Mouse (Mus musculus) midbrain, embryonic 12.5 days (tissue): ENCODE measurements around the gene Habp4. TPM values are rescaled to one million over a fixed set of nuclear protein-coding genes. Genes with fewer than 3 reads are reported as not detected.

Source experiments
- ATAC-seq: fragments of 200-750 bp; cut with Nextera tagmentation; 2 replicates; pipeline ENCODE4 v1.8.0; 2017; ENCODE audit warnings: low read depth, moderate TSS enrichment, moderate library complexity; ENCODE audit not compliant: low FRiP score
- H3K27ac ChIP-seq: fragments of 300-500 bp; sonication (generic); replicated peaks from 2 replicates; pipeline ENCODE4 v1.5.1; 2016; ENCODE audit warnings: mild to moderate bottlenecking
- H3K27me3 ChIP-seq: fragments of 300-500 bp; sonication (generic); 2 replicates; pipeline ENCODE4 v1.6.1; 2016; ENCODE audit warnings: mild to moderate bottlenecking
- H3K36me3 ChIP-seq: fragments of 300-500 bp; sonication (generic); 2 replicates; pipeline ENCODE4 v1.6.1; 2016
- H3K4me1 ChIP-seq: fragments of 300-500 bp; sonication (generic); 2 replicates; pipeline ENCODE4 v1.6.1; 2016
- H3K4me2 ChIP-seq: fragments of 300-500 bp; sonication (generic); replicated peaks from 2 replicates; pipeline ENCODE4 v1.6.1; 2016; ENCODE audit warnings: mild to moderate bottlenecking, moderate library complexity
- H3K4me3 ChIP-seq: fragments of 300-500 bp; sonication (generic); 2 replicates; pipeline ENCODE4 v1.5.1; 2016; ENCODE audit warnings: mild to moderate bottlenecking
- H3K9ac ChIP-seq: fragments of 300-500 bp; sonication (generic); replicated peaks from 2 replicates; pipeline ENCODE4 v1.6.1; 2016; ENCODE audit warnings: mild to moderate bottlenecking, moderate library complexity
- H3K9me3 ChIP-seq: fragments of 300-500 bp; sonication (generic); 2 replicates; pipeline ENCODE4 v1.6.1; 2016; ENCODE audit warnings: mild to moderate bottlenecking
- WGBS: fragments of 180-500 bp; shearing (Covaris S2); methylation state at CpG from one replicate; pipeline ENCODE4 v1.1.7; 2016; 5-methylcytosine and 5-hydroxymethylcytosine counted together
- polyA plus RNA-seq: library from polyadenylated mRNA; unstranded; fragments of >200 nt; fragmentation: Nextera tagmentation; extraction: Ambion mirVana; gene quantifications from 2 replicates; pipeline ENCODE4 v1.2.1, GENCODE M21; 2016

Gene Habp4
- polyA plus RNA-seq, 1 experiment from 2014 or later, result 28.4 TPM

- H3K36me3 ChIP-seq, result peaks cover 10% of the 10 kb centered on the region; the same call in 1 of the 2 replicates
- no peak overlapping the region for H3K27ac ChIP-seq
- H3K4me1 ChIP-seq, result 0 out of 2 replicates have a peak, but pooled peaks cover 8% of the 10 kb centered on the region
- H3K9ac ChIP-seq, result no peak overlapping the region
- WGBS, result 79% methylated on average over 3 of the region's 4 CpGs
- no peak overlapping the region for H3K4me2 ChIP-seq
- no peak overlapping the region for H3K4me3 ChIP-seq
- ATAC-seq, result no peak
- no peaks in the 10 kb centered on the region for H3K9me3 ChIP-seq
- H3K27me3 ChIP-seq, result no peaks in the 10 kb centered on the region
Observed at GRCm38 (mm10) chr13:64180300-64180699, 18.7 kb downstream of the Habp4 start.

- H3K4me1 ChIP-seq, result 0 out of 2 replicates have a peak, but pooled peaks cover 8% of the 10 kb centered on the region
- peaks cover 10% of the 10 kb centered on the region; the same call in 1 of the 2 replicates for H3K36me3 ChIP-seq
- WGBS, result 88% methylated on average over 3 of the region's 3 CpGs
Observed at GRCm38 (mm10) chr13:64180888-64181287, 19.3 kb downstream of the Habp4 start.

GRCm38 (mm10) chr13:64182091-64182490 lies 20.5 kb downstream of the Habp4 start:
- 89% methylated on average over 2 of the region's 2 CpGs for WGBS
- no peaks in the 10 kb centered on the region for H3K27me3 ChIP-seq
- no peak overlapping the region for H3K4me3 ChIP-seq
- 0 out of 2 replicates have a peak, but pooled peaks cover 8% of the 10 kb centered on the region for H3K4me1 ChIP-seq
- H3K9me3 ChIP-seq, result no peaks in the 10 kb centered on the region
- no peak for ATAC-seq
- H3K27ac ChIP-seq, result no peak overlapping the region
- H3K36me3 ChIP-seq, result peaks cover 15% of the 10 kb centered on the region; the same call in 1 of the 2 replicates
- no peak overlapping the region for H3K4me2 ChIP-seq
- no peak overlapping the region for H3K9ac ChIP-seq

More at GRCm38 (mm10) chr13:64180888-64181287, 19.3 kb downstream of the Habp4 start:
- Histone ChIP-seq H3K9ac (no peak overlapping the region), H3K4me3 (no peak overlapping the region), H3K4me2 (no peak overlapping the region), H3K27me3 (no peaks in the 10 kb centered on the region), H3K27ac (no peak overlapping the region), H3K9me3 (no peaks in the 10 kb centered on the region)
- ATAC-seq, result no peak

GRCm38 (mm10) chr13:64183583-64183982 lies 22.0 kb downstream of the Habp4 start:
- Histone ChIP-seq H3K4me2 (no peak overlapping the region), H3K36me3 (peaks cover 11% of the 10 kb centered on the region; the same call in 1 of the 2 replicates), H3K9me3 (no peaks in the 10 kb centered on the region), H3K27ac (no peak overlapping the region), H3K27me3 (no peaks in the 10 kb centered on the region), H3K4me3 (no peak overlapping the region), H3K4me1 (0 out of 2 replicates have a peak, but pooled peaks cover 5% of the 10 kb centered on the region), H3K9ac (no peak overlapping the region)
- ATAC-seq, result no peak
- WGBS, result 90% methylated on average over 4 of the region's 4 CpGs

DNA sequence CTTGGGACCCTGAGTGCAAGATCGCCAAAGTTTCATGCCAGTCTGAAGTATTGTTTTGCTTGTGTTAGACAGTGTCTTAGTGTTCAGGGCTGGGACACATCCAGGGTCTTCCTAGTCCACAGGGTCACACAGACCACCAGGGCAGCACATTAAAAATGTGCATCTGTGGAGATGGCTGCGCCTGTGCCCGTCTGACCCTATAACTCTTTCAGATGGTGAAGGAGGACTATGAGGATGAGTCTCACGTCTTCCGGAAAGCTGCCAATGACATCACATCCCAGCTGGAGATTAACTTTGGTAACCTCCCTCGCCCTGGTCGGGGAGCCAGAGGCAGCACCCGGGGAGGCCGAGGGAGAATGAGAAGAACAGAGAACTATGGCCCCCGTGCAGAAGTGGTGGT lies 22.7 kb downstream of the Habp4 start:
- ATAC-seq, result no peak
- peaks cover 11% of the 10 kb centered on the region; the same call in 1 of the 2 replicates for H3K36me3 ChIP-seq
- no peaks in the 10 kb centered on the region for H3K9me3 ChIP-seq

DNA sequence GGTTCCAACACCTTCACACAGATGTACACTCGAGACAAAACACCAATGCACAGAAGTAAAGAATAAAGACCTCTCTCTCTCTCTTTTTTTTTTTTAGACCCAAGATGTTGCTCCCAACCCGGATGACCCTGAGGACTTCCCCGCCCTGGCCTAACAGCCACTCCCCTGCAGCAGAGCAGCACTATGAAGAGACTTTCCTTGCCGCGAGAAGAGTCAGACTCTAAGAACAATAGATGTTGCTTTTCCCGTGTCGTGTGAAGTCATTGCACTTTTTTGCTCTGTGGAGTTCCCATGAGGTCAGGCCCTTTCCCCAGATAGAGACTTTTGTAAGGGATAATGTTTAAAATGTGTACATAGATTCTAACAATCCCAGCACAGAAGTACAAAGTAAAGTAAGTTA lies 23.6 kb downstream of the Habp4 start:
- Histone ChIP-seq H3K36me3 (peaks cover 11% of the 10 kb centered on the region; the same call in 1 of the 2 replicates), H3K9me3 (no peaks in the 10 kb centered on the region), H3K27me3 (no peaks in the 10 kb centered on the region), H3K4me2 (no peak overlapping the region), H3K27ac (no peak overlapping the region), H3K4me3 (no peak overlapping the region), H3K9ac (no peak overlapping the region), H3K4me1 (no peaks in the 10 kb centered on the region)
- ATAC-seq, result no peak
- 80% methylated on average over 7 of the region's 7 CpGs for WGBS

More for the DNA sequence above, 22.7 kb downstream of the Habp4 start:
- Histone ChIP-seq H3K4me2 (no peak overlapping the region), H3K4me1 (no peaks in the 10 kb centered on the region), H3K4me3 (no peak overlapping the region), H3K27ac (no peak overlapping the region), H3K27me3 (no peaks in the 10 kb centered on the region), H3K9ac (no peak overlapping the region)
- WGBS, result 83% methylated on average over 10 of the region's 10 CpGs

DNA sequence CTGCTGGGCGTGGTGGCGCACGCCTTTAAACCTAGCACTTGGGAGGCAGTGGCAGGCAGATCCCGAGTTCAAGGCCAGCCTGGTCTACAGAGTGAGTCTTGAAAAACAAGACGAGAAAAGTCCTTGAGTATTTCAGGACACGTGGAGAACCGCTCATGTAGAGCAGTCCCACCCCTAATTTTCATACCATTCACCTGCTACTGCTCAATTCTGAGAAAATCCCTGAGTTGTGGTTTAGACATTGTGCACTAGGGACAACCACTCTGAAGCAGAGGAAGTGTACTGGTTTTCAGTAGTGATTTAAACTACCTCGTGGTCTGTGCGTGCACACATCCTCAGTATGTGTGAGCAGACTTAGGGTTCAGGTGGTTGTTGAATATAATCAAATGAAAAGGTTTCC lies 24.0 kb downstream of the Habp4 start:
- Histone ChIP-seq H3K27ac (no peak overlapping the region), H3K9me3 (no peaks in the 10 kb centered on the region), H3K27me3 (no peaks in the 10 kb centered on the region), H3K4me2 (no peak overlapping the region), H3K9ac (no peak overlapping the region), H3K36me3 (peaks cover 11% of the 10 kb centered on the region; the same call in 1 of the 2 replicates), H3K4me3 (no peak overlapping the region), H3K4me1 (no peaks in the 10 kb centered on the region)
- 94% methylated on average over 9 of the region's 9 CpGs for WGBS
- ATAC-seq, result no peak

GRCm38 (mm10) chr13:64186516-64186915 lies 24.9 kb downstream of the Habp4 start:
- H3K9me3 ChIP-seq, result no peaks in the 10 kb centered on the region
- no peaks in the 10 kb centered on the region for H3K27me3 ChIP-seq
- H3K4me1 ChIP-seq, result no peaks in the 10 kb centered on the region
- H3K4me2 ChIP-seq, result no peak overlapping the region
- no peak overlapping the region for H3K27ac ChIP-seq
- ATAC-seq, result no peak
- WGBS, result 90% methylated on average over 4 of the region's 4 CpGs
- no peak overlapping the region for H3K9ac ChIP-seq
- H3K4me3 ChIP-seq, result no peak overlapping the region
- H3K36me3 ChIP-seq, result peaks cover 11% of the 10 kb centered on the region; the same call in 1 of the 2 replicates

DNA sequence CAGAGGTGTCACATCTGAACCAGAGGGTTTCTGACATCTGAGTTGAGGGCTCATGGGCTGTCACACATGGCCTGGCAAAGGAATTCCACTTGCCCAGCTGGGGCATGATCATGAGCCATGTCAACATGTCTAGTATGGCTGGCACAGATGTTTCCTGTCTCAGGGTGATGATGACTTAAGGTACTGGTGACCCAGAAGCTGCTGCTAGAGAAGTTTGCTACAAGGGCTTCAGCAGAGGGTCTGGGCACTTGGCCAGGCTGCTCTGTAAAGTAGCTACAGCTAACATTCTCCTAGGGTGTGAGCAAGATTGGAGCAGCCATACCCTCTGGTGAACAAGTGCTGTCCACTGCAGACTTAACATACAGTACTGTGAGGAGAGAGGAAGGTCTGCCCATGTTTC lies 25.4 kb downstream of the Habp4 start:
- Histone ChIP-seq H3K27me3 (no peaks in the 10 kb centered on the region), H3K9me3 (no peaks in the 10 kb centered on the region), H3K4me3 (no peak overlapping the region), H3K9ac (no peak overlapping the region), H3K27ac (no peak overlapping the region), H3K36me3 (peaks cover 11% of the 10 kb centered on the region; the same call in 1 of the 2 replicates), H3K4me2 (no peak overlapping the region), H3K4me1 (no peaks in the 10 kb centered on the region)
- ATAC-seq, result no peak

GRCm38 (mm10) chr13:64197899-64198298 lies 36.3 kb downstream of the Habp4 start:
- Histone ChIP-seq H3K36me3 (no peaks in the 10 kb centered on the region), H3K9ac (no peak overlapping the region), H3K4me1 (no peaks in the 10 kb centered on the region), H3K9me3 (no peaks in the 10 kb centered on the region), H3K27me3 (no peaks in the 10 kb centered on the region), H3K4me3 (no peak overlapping the region), H3K4me2 (no peak overlapping the region), H3K27ac (no peak overlapping the region)
- 96% methylated on average over 6 of the region's 6 CpGs for WGBS
- no peak for ATAC-seq

DNA sequence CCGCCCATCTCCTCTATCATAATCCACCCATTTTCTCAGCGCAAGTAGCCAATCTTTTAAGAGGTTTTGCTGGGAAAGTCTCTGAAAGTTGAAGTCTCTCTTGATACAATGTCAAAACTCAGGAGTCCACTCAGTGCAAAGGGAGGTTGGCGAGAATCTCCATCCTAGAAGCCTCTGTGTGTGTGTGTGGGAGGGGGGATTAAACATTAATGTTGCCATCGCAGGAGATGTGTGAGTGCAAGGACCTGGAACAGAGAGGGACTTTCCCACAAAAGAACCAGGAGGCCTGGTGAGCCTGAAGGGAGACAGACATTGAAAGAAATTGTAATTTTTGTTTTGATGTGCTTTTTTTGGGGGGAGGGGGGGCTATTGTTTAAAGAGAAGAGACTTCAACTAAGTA lies 36.7 kb downstream of the Habp4 start:
- WGBS, result 94% methylated on average over 4 of the region's 4 CpGs
- Histone ChIP-seq H3K4me1 (no peaks in the 10 kb centered on the region), H3K9me3 (no peaks in the 10 kb centered on the region), H3K4me2 (no peak overlapping the region), H3K4me3 (no peak overlapping the region), H3K27me3 (no peaks in the 10 kb centered on the region), H3K27ac (no peak overlapping the region), H3K9ac (no peak overlapping the region), H3K36me3 (no peaks in the 10 kb centered on the region)
- ATAC-seq, result no peak

GRCm38 (mm10) chr13:64200911-64201310 lies 39.3 kb downstream of the Habp4 start:
- H3K9ac ChIP-seq, result no peak overlapping the region
- H3K27ac ChIP-seq, result no peak overlapping the region
- ATAC-seq, result no peak
- H3K9me3 ChIP-seq, result no peaks in the 10 kb centered on the region
- no peaks in the 10 kb centered on the region for H3K4me1 ChIP-seq
- H3K4me2 ChIP-seq, result no peak overlapping the region
- WGBS, result 98% methylated on average over 4 of the region's 4 CpGs
- H3K4me3 ChIP-seq, result no peak overlapping the region
- H3K27me3 ChIP-seq, result no peaks in the 10 kb centered on the region
- no peaks in the 10 kb centered on the region for H3K36me3 ChIP-seq

- H3K36me3 ChIP-seq, result no peaks in the 10 kb centered on the region
- ATAC-seq, result no peak
- no peak overlapping the region for H3K9ac ChIP-seq
- H3K4me1 ChIP-seq, result no peaks in the 10 kb centered on the region
- H3K4me3 ChIP-seq, result no peak overlapping the region
- 79% methylated on average over 2 of the region's 2 CpGs for WGBS
- no peak overlapping the region for H3K27ac ChIP-seq
- H3K4me2 ChIP-seq, result no peak overlapping the region
- no peaks in the 10 kb centered on the region for H3K9me3 ChIP-seq
- no peaks in the 10 kb centered on the region for H3K27me3 ChIP-seq
Observed at GRCm38 (mm10) chr13:64204726-64205125, 43.1 kb downstream of the Habp4 start.
